Mouse (Mus musculus) large intestine, adult 2 months (tissue): ENCODE data around the gene Lcn8. TPM values are rescaled to one million over a fixed set of nuclear protein-coding genes. Genes with fewer than 3 reads are reported as not detected.
A peak's percentile ranks its signal among the peaks of the same experiment; 100 is the strongest.

Source experiments
- DNase-seq: peaks from one replicate; pipeline ENCODE4 v3.0.0-alpha.2; 2012; ENCODE audit warnings: low read depth, low spot score
- WGBS: fragments of 180-500 bp; shearing (Covaris S2); methylation state at CpG from one replicate; pipeline ENCODE4 v1.1.7; 2018; 5-methylcytosine and 5-hydroxymethylcytosine counted together
- polyA plus RNA-seq: library from polyadenylated mRNA; depleted of rRNA; stranded (reverse); fragments of >200 nt; gene quantifications from 2 replicates; pipeline ENCODE4 v1.2.3, GENCODE M21; 2012; rRNA removed

Gene Lcn8
- 1.4 TPM in 1 of 2 replicates, not detected in the other for polyA plus RNA-seq

GRCm38 (mm10) chr2:25652902-25653301 is at the start of gene Lcn8:
TSS of gene Lcn8 (plus strand) at chr2:25653120.
- WGBS = 57% methylated on average over 2 of the region's 2 CpGs
- no peak for DNase-seq

GRCm38 (mm10) chr2:25607761-25608622 is 44.9 kb upstream of the Lcn8 start, which contains the start of gene Rabl6:
TSS of gene Rabl6 (minus strand) at chr2:25608521.
- under 1% methylated on average over 80 of the region's 80 CpGs for WGBS
- peak; percentile 40 for DNase-seq

GRCm38 (mm10) chr2:25608671-25609070 is 44.2 kb upstream of the Lcn8 start:
- no peak for DNase-seq
- 43% methylated on average over 10 of the region's 10 CpGs for WGBS

- no peak for DNase-seq
- 21% methylated on average over 20 of the region's 22 CpGs for WGBS
Measured at GRCm38 (mm10) chr2:25616398-25616797, 36.5 kb upstream of the Lcn8 start.

- no peak for DNase-seq
- WGBS = 84% methylated on average over 3 of the region's 3 CpGs
Measured at GRCm38 (mm10) chr2:25617578-25617977, 35.3 kb upstream of the Lcn8 start, which contains the start of gene Ccdc183. TSS of gene Ccdc183 (minus strand) at chr2:25617678.

- 90% methylated on average over 6 of the region's 6 CpGs for WGBS
- DNase-seq = no peak
Measured at GRCm38 (mm10) chr2:25620386-25620785, 32.5 kb upstream of the Lcn8 start.

GRCm38 (mm10) chr2:25620852-25621228 is 32.1 kb upstream of the Lcn8 start:
- WGBS = 88% methylated on average over 4 of the region's 4 CpGs
- DNase-seq = no peak

GRCm38 (mm10) chr2:25621229-25622200 is 31.4 kb upstream of the Lcn8 start, which contains the start of gene Tmem141:
TSS of gene Tmem141 (minus strand) at chr2:25622005.
- DNase-seq = peak; percentile 72

GRCm38 (mm10) chr2:25625986-25626385 is 26.9 kb upstream of the Lcn8 start:
- no peak for DNase-seq
- WGBS = 55% methylated on average over 5 of the region's 5 CpGs

More at GRCm38 (mm10) chr2:25621229-25622200, 31.4 kb upstream of the Lcn8 start, which contains the start of gene Tmem141:
- 5% methylated on average over 34 of the region's 34 CpGs for WGBS

GRCm38 (mm10) chr2:25627811-25628210 is 25.1 kb upstream of the Lcn8 start, which contains the start of gene Fcna:
TSS of gene Fcna (minus strand) at chr2:25628030.
- DNase-seq = no peak
- 54% methylated on average over 6 of the region's 6 CpGs for WGBS

GRCm38 (mm10) chr2:25628738-25629137 is 24.2 kb upstream of the Lcn8 start:
- WGBS = 45% methylated on average over 4 of the region's 4 CpGs
- no peak for DNase-seq

GRCm38 (mm10) chr2:25633616-25634015 is 19.3 kb upstream of the Lcn8 start:
- WGBS = 85% methylated on average over 3 of the region's 3 CpGs
- DNase-seq = no peak

- no peak for DNase-seq
- WGBS = 70% methylated on average over 1 of the region's 1 CpGs
Measured at GRCm38 (mm10) chr2:25634046-25634445, 18.9 kb upstream of the Lcn8 start.

GRCm38 (mm10) chr2:25639890-25640289 is 13.0 kb upstream of the Lcn8 start:
- WGBS = 15% methylated on average over 6 of the region's 6 CpGs
- no peak for DNase-seq

- WGBS = 43% methylated on average over 1 of the region's 1 CpGs
Measured at GRCm38 (mm10) chr2:25654502-25654901, 1.6 kb downstream of the Lcn8 start.

GRCm38 (mm10) chr2:25656691-25657090 is 3.8 kb downstream of the Lcn8 start:
- WGBS = 74% methylated on average over 4 of the region's 4 CpGs
- DNase-seq = no peak

More at GRCm38 (mm10) chr2:25654502-25654901, 1.6 kb downstream of the Lcn8 start:
- DNase-seq = no peak

GRCm38 (mm10) chr2:25657246-25657645 is 4.3 kb downstream of the Lcn8 start:
- 56% methylated on average over 4 of the region's 4 CpGs for WGBS
- DNase-seq = no peak

- no peak for DNase-seq
Measured at GRCm38 (mm10) chr2:25657652-25658051, 4.7 kb downstream of the Lcn8 start, which contains the start of gene Lcn5. TSS of gene Lcn5 (plus strand) at chr2:25657952.

GRCm38 (mm10) chr2:25660279-25660678 is 7.4 kb downstream of the Lcn8 start:
- DNase-seq = no peak
- WGBS = 88% methylated on average over 8 of the region's 8 CpGs
